Mouse (Mus musculus) liver, postnatal 0 days (tissue): ENCODE results near the gene Il1r1. TPM values are rescaled to one million over a fixed set of nuclear protein-coding genes. Genes with fewer than 3 reads are reported as not detected.

ENCODE experiments used
- ATAC-seq: fragments of 200-750 bp; cut with Nextera tagmentation; 2 replicates; pipeline ENCODE4 v1.8.0; 2017; ENCODE audit warnings: mild to moderate bottlenecking, moderate library complexity
- DNase-seq: peaks from one replicate; pipeline ENCODE4 v3.0.0-alpha.2; 2016
- H3K27ac ChIP-seq: fragments of 300-500 bp; sonication (generic); 2 replicates; pipeline ENCODE4 v1.5.1; 2014; ENCODE audit warnings: antibody characterized with exemption, moderate library complexity, mild to moderate bottlenecking, low read depth
- H3K27me3 ChIP-seq: fragments of 300-500 bp; sonication (generic); 2 replicates; pipeline ENCODE4 v1.6.1; 2014; ENCODE audit warnings: low read length, control low read depth, mixed read lengths; ENCODE audit not compliant: insufficient read depth
- H3K36me3 ChIP-seq: fragments of 300-500 bp; sonication (generic); replicated peaks from 2 replicates; pipeline ENCODE4 v1.6.1; 2014; ENCODE audit warnings: mild to moderate bottlenecking, control low read depth, low read length, moderate library complexity, mixed read lengths; ENCODE audit not compliant: insufficient read depth
- H3K4me1 ChIP-seq: fragments of 300-500 bp; sonication (generic); 2 replicates; pipeline ENCODE4 v1.6.1; 2014; ENCODE audit warnings: antibody characterized with exemption, mild to moderate bottlenecking, control low read depth; ENCODE audit not compliant: insufficient read depth
- H3K4me2 ChIP-seq: fragments of 300-500 bp; sonication (generic); 2 replicates; pipeline ENCODE4 v1.6.1; 2014; ENCODE audit warnings: low read depth, mild to moderate bottlenecking, low read length, moderate library complexity, mixed read lengths
- H3K4me3 ChIP-seq: fragments of 300-500 bp; sonication (generic); 2 replicates; pipeline ENCODE4 v1.5.1; 2014; ENCODE audit warnings: low read depth, low read length
- H3K9ac ChIP-seq: fragments of 300-500 bp; sonication (generic); replicated peaks from 2 replicates; pipeline ENCODE4 v1.6.1; 2014; ENCODE audit warnings: mild to moderate bottlenecking, moderate library complexity
- H3K9me3 ChIP-seq: fragments of 300-500 bp; sonication (generic); 2 replicates; pipeline ENCODE4 v1.6.1; 2016; ENCODE audit warnings: mild to moderate bottlenecking, control low read depth, low read length, mixed read lengths
- CTCF ChIP-seq: sonication (generic); IDR thresholded peaks from 2 replicates; pipeline ENCODE4 v1.5.1; 2016; ENCODE audit warnings: antibody characterized with exemption, low read depth
- EP300 ChIP-seq: IDR thresholded peaks from 2 replicates; pipeline ENCODE4 v1.6.1; 2016; ENCODE audit warnings: antibody characterized with exemption, low read depth, mild to moderate bottlenecking
- WGBS: fragments of 180-500 bp; shearing (Covaris S2); extraction: QIAGEN DNeasy Blood & Tissue Kit; methylation state at CpG from one replicate; pipeline ENCODE4 v1.1.7; 2014; ENCODE audit not compliant: insufficient replicate concordance; 5-methylcytosine and 5-hydroxymethylcytosine counted together
- polyA plus RNA-seq: library from polyadenylated mRNA; unstranded; fragments of >200 nt; fragmentation: Nextera tagmentation; extraction: Ambion mirVana; gene quantifications from 2 replicates; pipeline ENCODE4 v1.2.1, GENCODE M21; 2015

Gene Il1r1
- polyA plus RNA-seq, 1 experiment from 2014 or later = 15.1 TPM

DNA sequence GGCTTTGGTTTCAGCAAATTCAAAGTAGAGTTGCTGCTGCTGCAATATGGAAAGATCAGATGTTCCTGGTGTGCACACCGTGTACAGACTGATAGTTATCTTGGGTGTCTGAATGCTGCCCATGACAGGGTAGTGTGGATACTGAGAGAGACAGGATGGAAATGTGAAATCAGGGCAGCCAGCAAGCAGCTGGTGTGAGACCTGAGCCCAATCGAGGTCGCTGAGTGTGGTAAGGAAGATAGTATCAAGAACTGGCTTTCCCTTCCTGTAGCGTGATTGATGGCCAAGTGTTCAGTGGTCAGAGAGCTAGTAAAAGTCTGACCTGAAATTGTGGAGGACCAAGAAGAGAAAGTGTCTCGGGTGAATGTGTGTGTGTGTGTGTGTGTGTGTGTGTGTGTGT, 59.1 kb downstream of the Il1r1 start:
- DNase-seq (no peak), ATAC-seq (no peak)
- no peaks in the 10 kb centered on the region for H3K9me3 ChIP-seq
- TF ChIP-seq CTCF = no peak
- TF ChIP-seq EP300 = no peak
- WGBS = 20% methylated on average over 5 of the region's 5 CpGs
- peaks cover 14% of the 10 kb centered on the region for H3K36me3 ChIP-seq
- H3K4me3 ChIP-seq = no peak overlapping the region
- no peaks in the 10 kb centered on the region; the same call in 1 of the 2 replicates for H3K4me1 ChIP-seq
- no peak overlapping the region for H3K4me2 ChIP-seq
- no peak overlapping the region for H3K9ac ChIP-seq
- H3K27me3 ChIP-seq = no peaks in the 10 kb centered on the region
- no peak overlapping the region for H3K27ac ChIP-seq

DNA sequence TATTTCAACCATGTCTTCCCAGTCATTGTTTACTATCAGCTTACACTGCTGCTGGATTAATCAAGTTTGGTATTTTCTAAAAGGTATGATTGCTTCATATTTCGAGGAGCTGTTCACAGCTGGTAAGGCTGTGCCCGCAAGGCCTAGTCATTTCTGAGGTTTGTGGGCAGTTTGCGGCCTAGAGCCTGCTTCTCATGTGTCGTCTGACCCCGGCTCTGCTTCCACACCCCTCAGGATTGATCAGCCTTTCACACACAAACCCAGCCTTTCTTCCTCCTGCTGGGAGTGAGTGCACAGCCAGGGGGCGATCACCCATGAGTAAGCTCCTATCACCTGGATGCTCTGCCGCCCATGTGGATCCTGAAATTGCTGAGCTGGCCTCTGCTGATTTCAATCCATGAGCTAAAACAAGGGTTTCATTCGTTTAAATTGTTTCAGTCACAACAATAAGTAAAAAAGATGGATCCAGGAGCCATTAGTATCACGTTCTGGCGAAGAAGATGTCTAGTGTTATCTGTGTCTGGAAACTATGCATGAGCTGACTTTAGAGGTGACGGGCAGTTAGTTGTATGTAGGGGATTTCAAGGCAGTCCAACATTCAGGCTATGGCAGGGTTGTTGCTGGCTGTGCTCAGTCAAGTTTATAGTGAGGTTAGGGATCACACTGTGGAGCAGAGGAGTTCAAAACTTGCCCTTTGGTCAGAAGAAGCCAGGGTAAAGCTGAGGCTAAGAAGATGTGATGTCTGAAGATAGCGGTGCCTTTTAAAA, 65.8 kb downstream of the Il1r1 start:
- Histone ChIP-seq H3K4me1 (no peaks in the 10 kb centered on the region; the same call in 1 of the 2 replicates), H3K9me3 (no peaks in the 10 kb centered on the region), H3K27me3 (no peaks in the 10 kb centered on the region), H3K4me2 (no peak overlapping the region), H3K27ac (no peak overlapping the region), H3K9ac (no peak overlapping the region), H3K4me3 (no peak overlapping the region), H3K36me3 (peaks cover 9% of the 10 kb centered on the region)
- peak; percentile 45 for TF ChIP-seq CTCF
- TF ChIP-seq EP300 = no peak
- WGBS = 63% methylated on average over 12 of the region's 12 CpGs
- ATAC-seq (no peak), DNase-seq (no peak)

DNA sequence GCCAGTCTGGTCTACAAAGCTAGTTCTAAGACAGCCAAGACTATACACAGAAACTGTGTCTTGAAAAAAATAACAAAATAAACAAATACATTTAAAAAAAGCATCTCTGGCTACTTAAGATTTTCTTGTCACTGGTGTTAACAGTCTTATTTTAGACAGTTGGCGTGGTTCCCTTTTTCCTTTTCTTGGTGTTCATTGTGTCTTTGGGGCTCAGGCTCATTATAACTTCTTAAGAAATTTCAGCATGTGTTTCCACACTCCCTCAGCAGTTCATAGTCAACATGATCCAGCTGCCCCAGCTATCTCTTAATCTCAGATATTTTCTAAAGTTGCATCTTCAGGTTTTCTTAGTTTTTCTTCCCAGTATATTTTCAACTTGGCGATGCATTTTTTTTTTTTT, 67.4 kb downstream of the Il1r1 start:
- H3K36me3 ChIP-seq = peaks cover 11% of the 10 kb centered on the region
- H3K9me3 ChIP-seq = no peaks in the 10 kb centered on the region
- no peak overlapping the region for H3K9ac ChIP-seq
- no peak overlapping the region for H3K4me3 ChIP-seq
- DNase-seq = no peak
- no peak for TF ChIP-seq CTCF
- no peak for TF ChIP-seq EP300
- no peaks in the 10 kb centered on the region for H3K27me3 ChIP-seq
- H3K4me2 ChIP-seq = no peak overlapping the region
- no peaks in the 10 kb centered on the region; the same call in 1 of the 2 replicates for H3K4me1 ChIP-seq
- no peak for ATAC-seq
- 81% methylated on average over 2 of the region's 2 CpGs for WGBS
- no peak overlapping the region for H3K27ac ChIP-seq

DNA sequence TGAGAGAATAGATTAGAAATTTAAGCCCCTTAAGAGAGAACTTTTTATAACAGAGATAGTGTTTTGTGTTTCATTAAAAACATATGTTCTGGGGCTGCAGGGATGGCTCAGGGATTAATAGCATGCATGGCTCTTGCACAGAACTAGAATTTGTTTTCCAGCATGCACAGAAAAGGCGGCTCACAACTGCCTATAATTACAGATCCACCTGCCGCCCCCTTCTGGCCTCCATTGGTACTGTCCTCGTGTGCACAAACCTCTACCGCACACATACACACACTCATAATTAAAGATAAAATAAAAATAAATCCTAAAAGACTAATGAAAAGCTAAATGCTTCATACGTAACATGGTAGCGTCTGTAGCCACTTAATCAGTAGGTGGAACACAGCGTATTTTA, 69.0 kb downstream of the Il1r1 start:
- peak; percentile 32 for DNase-seq

DNA sequence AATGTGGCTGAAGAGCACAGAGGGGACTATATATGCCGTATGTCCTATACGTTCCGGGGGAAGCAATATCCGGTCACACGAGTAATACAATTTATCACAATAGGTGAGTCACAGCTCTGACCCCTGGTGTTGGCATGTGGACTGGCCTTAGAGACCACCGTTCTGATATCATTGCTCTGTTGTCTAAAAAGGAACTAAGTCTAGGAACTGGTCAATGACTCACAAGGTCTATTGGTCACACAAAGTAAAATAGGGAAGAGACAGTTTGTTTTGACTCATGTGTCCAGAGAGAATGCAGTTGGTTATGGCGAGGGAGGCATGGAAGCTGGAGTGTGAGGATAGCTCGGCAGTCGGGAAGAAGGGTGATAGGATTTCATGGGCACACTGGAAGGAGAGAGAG, 69.9 kb downstream of the Il1r1 start:
- peaks cover 15% of the 10 kb centered on the region for H3K36me3 ChIP-seq
- DNase-seq = no peak

More for the DNA sequence above, 69.0 kb downstream of the Il1r1 start:
- TF ChIP-seq EP300 (no peak), CTCF (peak; percentile 56)
- Histone ChIP-seq H3K27me3 (no peaks in the 10 kb centered on the region), H3K4me1 (no peaks in the 10 kb centered on the region), H3K9me3 (no peaks in the 10 kb centered on the region), H3K27ac (no peak overlapping the region), H3K36me3 (peaks cover 15% of the 10 kb centered on the region), H3K4me2 (no peak overlapping the region), H3K9ac (no peak overlapping the region), H3K4me3 (no peak overlapping the region)
- ATAC-seq = no peak
- 91% methylated on average over 7 of the region's 7 CpGs for whole genome bisulfite sequencing

DNA sequence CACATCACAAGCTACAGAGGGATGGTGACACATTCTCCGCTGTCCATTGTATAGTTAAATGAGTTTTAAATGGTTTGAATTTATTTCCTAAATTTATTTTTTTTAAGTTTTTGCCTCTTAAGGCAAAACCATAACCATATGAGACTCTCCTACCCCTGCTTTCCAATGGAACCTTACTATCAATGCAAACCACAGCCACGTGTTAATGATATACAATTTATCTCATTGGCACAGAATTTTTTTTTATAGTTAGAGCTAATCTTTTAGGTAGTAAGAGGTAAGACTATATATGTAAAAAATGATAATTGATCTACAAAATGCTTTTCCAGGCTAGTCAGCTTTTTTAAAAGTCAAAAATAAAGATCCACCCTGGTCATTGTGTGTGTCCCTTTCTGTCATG, 73.2 kb downstream of the Il1r1 start:
- no peak overlapping the region for H3K4me3 ChIP-seq
- DNase-seq (no peak), ATAC-seq (no peak)
- TF ChIP-seq EP300 = peak; percentile 80
- no peak for TF ChIP-seq CTCF
- no peak overlapping the region for H3K27ac ChIP-seq
- 70% methylated on average over 2 of the region's 2 CpGs for whole genome bisulfite sequencing
- no peaks in the 10 kb centered on the region for H3K9me3 ChIP-seq
- H3K9ac ChIP-seq = no peak overlapping the region
- H3K36me3 ChIP-seq = peaks cover 17% of the 10 kb centered on the region; the same call in 1 of the 2 replicates
- H3K4me2 ChIP-seq = no peak overlapping the region
- H3K4me1 ChIP-seq = no peaks in the 10 kb centered on the region; the same call in 1 of the 2 replicates
- H3K27me3 ChIP-seq = no peaks in the 10 kb centered on the region

More for the DNA sequence above, 69.9 kb downstream of the Il1r1 start:
- H3K9me3 ChIP-seq = no peaks in the 10 kb centered on the region
- H3K27me3 ChIP-seq = no peaks in the 10 kb centered on the region
- TF ChIP-seq EP300 (no peak), CTCF (no peak)
- H3K9ac ChIP-seq = no peak overlapping the region
- H3K4me1 ChIP-seq = no peaks in the 10 kb centered on the region
- peak; percentile 54 for ATAC-seq
- no peak overlapping the region for H3K4me2 ChIP-seq
- 70% methylated on average over 9 of the region's 9 CpGs for WGBS
- no peak overlapping the region for H3K4me3 ChIP-seq
- H3K27ac ChIP-seq = no peak overlapping the region
